Mouse (Mus musculus): ENCODE measurements around the gene Mrps24. TPM values are rescaled to one million over a fixed set of nuclear protein-coding genes. Genes with fewer than 3 reads are reported as not detected.
A peak's percentile ranks its signal among the peaks of the same experiment; 100 is the strongest.

Mrps24 gene
- polyA plus RNA-seq (2016; fragmentation: Nextera tagmentation; extraction: Ambion mirVana), result 160 and 169 TPM in 2 replicates

- Histone ChIP-seq H3K36me3 (replicated peaks) (peaks cover 45% of the 10 kb centered on the region), H3K4me1 (no peaks in the 10 kb centered on the region), H3K27me3 (ENCODE audit: poor library complexity, severe bottlenecking) (no peaks in the 10 kb centered on the region), H3K27ac (no peak within 1 kb of the TSS), H3K4me3 (no peak within 1 kb of the TSS), H3K9me3 (no peaks in the 10 kb centered on the region)
- no peak for DNase-seq (ENCODE audit: extremely low spot score, low spot score)
- 83% methylated on average over 14 of the region's 14 CpGs for WGBS
Observed at GRCm38 (mm10) chr11:5715630-5716105, at the start of gene Mrps24. TSS of gene Mrps24 (minus strand) at chr11:5715680.

GRCm38 (mm10) chr11:5762633-5762982 lies 47.1 kb upstream of the Mrps24 start:
- no peak for DNase-seq (ENCODE audit: extremely low spot score, low spot score)
- H3K4me3 ChIP-seq, result peak overlapping the region; percentile 76
- 22% methylated on average over 6 of the region's 6 CpGs for WGBS

DNA sequence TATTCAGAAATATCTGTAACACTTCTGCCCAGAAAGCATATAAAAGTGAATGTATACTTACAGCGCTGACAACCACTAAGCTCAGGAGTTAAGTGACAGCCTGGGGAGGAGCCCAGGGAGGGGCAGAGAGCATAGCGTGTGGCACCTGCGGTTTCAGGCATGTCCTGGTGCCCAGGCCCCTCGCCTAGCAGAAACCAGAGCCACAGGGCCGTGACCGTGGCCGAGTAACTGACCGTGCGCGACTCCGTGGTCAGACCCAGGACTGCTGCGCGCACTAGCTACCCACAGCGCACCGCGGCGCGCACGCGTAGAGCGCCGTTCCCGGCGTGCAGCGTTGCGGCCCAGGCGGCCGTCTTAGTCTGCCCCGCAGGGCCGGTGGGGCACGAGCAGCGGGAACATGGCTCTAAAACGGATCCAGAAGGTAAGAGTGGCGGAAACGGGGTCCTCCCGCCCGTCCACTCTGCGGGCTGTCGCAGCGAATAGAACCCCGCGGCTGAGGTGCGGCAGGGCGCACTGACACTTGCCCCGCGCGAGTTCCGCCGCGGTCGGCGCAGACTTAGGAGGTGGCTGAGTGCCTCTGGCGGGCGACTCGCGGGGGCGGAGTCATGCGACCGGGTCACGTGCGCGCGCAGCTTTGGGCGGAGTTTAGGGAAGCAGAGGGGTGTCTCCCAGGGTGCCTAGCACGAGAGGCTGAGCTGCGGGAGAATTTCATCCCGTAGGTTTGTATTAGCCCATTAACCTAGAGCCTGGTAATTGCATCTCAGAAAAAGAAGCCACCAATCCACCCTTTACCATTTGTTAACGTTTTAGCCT lies 46.5 kb upstream of the Mrps24 start, which contains the start of gene Urgcp:
Gene Urgcp, minus strand, starts transcription at position 557 of the 813 bp plus-strand sequence.
- Histone ChIP-seq H3K4me3 (peak within 1 kb of the TSS; percentile 76), H3K27me3 (ENCODE audit: poor library complexity, severe bottlenecking) (no peaks in the 10 kb centered on the region), H3K4me1 (peaks cover 13% of the 10 kb centered on the region), H3K36me3 (replicated peaks) (peaks cover 19% of the 10 kb centered on the region), H3K9me3 (no peaks in the 10 kb centered on the region), H3K27ac (peak within 1 kb of the TSS; percentile 96)
- WGBS, result under 1% methylated on average over 68 of the region's 68 CpGs
- peak; percentile 98 for DNase-seq (ENCODE audit: extremely low spot score, low spot score)

More at GRCm38 (mm10) chr11:5762633-5762982, 47.1 kb upstream of the Mrps24 start:
- H3K9me3 ChIP-seq, result no peaks in the 10 kb centered on the region
- H3K4me1 ChIP-seq, result peaks cover 13% of the 10 kb centered on the region
- H3K27ac ChIP-seq, result peak overlapping the region; percentile 96
- H3K36me3 ChIP-seq (replicated peaks), result peaks cover 15% of the 10 kb centered on the region
- no peaks in the 10 kb centered on the region for H3K27me3 ChIP-seq (ENCODE audit: poor library complexity, severe bottlenecking)

- H3K4me1 ChIP-seq, result 0 out of 2 replicates have a peak, but pooled peaks cover 3% of the 10 kb centered on the region
- no peaks in the 10 kb centered on the region for H3K27me3 ChIP-seq (ENCODE audit: poor library complexity, severe bottlenecking)
- DNase-seq (ENCODE audit: extremely low spot score, low spot score), result no peak
- H3K27ac ChIP-seq, result no peak overlapping the region
- peaks cover 41% of the 10 kb centered on the region for H3K36me3 ChIP-seq (replicated peaks)
- WGBS, result 90% methylated on average over 2 of the region's 2 CpGs
- no peak overlapping the region for H3K4me3 ChIP-seq
- H3K9me3 ChIP-seq, result peaks cover 26% of the 10 kb centered on the region
Observed at GRCm38 (mm10) chr11:5753755-5754154, 38.3 kb upstream of the Mrps24 start.

GRCm38 (mm10) chr11:5744951-5745350 lies 29.5 kb upstream of the Mrps24 start:
- Histone ChIP-seq H3K36me3 (replicated peaks) (peaks cover 6% of the 10 kb centered on the region), H3K9me3 (peaks cover 5% of the 10 kb centered on the region; the same call in 1 of the 2 replicates), H3K27ac (no peak overlapping the region), H3K4me3 (no peak overlapping the region), H3K27me3 (ENCODE audit: poor library complexity, severe bottlenecking) (peaks cover 3% of the 10 kb centered on the region; the same call in 1 of the 2 replicates), H3K4me1 (peaks cover 13% of the 10 kb centered on the region)
- WGBS, result 81% methylated on average over 2 of the region's 2 CpGs
- no peak for DNase-seq (ENCODE audit: extremely low spot score, low spot score)

DNA sequence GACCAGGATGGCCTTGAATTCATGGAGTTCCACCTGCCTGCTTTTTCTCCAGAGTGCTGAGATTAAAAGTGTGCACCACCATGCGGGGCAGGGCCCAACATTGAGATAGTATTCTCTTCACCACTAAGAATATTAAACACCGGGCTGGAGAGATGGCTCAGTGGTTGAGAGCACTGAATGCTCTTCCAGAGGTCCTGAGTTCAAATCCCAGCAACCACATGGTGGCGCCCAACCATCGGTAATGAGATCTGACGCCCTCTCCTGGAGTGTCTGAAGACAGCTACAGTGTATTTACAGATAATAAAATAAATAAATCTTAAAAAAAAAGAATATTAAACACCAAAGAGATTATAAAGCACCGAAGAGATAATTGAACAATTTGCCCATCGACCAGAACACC lies 26.6 kb upstream of the Mrps24 start:
- no peak for DNase-seq (ENCODE audit: extremely low spot score, low spot score)

DNA sequence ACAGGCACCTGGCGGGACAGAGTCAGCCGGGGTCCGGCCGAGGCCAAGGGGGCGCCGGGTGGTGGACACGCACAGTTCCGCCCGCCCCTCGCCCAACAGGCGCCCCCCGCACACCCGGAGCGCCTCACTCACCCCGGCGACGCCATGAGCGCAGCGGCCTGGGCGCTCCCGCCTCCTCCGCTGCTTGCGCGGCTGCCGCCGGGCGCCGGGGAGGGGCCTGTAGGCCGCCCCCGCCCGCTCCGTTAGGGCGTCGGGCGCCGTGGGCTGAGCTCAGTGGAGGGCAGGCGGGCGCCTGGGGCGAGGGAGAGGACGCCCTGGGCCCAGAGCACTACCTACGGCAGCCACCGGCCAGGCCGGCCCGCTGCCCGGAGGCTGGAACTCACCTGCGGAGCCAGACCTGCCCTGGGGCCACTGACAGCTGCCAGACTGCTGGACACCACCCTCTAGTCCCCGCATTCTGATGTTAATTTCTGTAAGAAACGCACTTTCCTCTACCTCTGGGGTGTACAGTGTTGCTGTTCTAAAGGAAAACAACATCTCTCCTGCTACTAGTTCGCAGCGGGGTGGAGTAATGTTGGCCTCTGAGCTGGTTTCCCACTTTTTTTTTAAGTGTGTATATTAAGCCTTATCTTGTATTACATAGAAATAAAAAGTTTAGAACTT lies 25.6 kb upstream of the Mrps24 start:
- H3K4me1 ChIP-seq, result peaks cover 13% of the 10 kb centered on the region
- H3K36me3 ChIP-seq (replicated peaks), result no peaks in the 10 kb centered on the region
- no peaks in the 10 kb centered on the region for H3K9me3 ChIP-seq
- DNase-seq (ENCODE audit: extremely low spot score, low spot score), result peak; percentile 55
- H3K27ac ChIP-seq, result peak overlapping the region; percentile 90
- WGBS, result under 1% methylated on average over 50 of the region's 50 CpGs
- peak overlapping the region; percentile 91 for H3K4me3 ChIP-seq
- H3K27me3 ChIP-seq (ENCODE audit: poor library complexity, severe bottlenecking), result peaks cover 3% of the 10 kb centered on the region; the same call in 1 of the 2 replicates

More for the DNA sequence above, 26.6 kb upstream of the Mrps24 start:
- 75% methylated on average over 7 of the region's 7 CpGs for WGBS
- Histone ChIP-seq H3K27ac (no peak overlapping the region), H3K9me3 (no peaks in the 10 kb centered on the region), H3K4me3 (no peak overlapping the region), H3K4me1 (peaks cover 13% of the 10 kb centered on the region), H3K27me3 (ENCODE audit: poor library complexity, severe bottlenecking) (peaks cover 3% of the 10 kb centered on the region; the same call in 1 of the 2 replicates), H3K36me3 (replicated peaks) (no peaks in the 10 kb centered on the region)

DNA sequence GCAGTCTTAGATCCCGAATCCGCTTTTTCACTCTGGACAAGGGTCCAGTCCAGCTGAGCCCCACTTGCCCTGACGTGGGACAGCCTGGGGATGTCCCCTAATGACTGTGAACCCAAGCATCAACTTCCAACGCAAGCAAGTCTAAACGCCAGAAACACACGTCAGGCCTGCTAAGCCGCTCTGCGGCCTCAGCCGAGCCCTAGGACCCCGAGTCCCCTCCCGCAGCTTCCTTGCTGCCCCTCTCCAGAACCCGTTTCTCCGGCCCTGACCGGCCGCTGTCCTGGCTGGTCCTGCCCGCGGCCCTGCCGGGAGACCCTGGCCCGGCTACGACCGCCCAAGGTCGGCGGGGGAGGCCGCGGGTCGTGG lies 25.1 kb upstream of the Mrps24 start:
- H3K4me3 ChIP-seq, result peak overlapping the region; percentile 91
- peak overlapping the region; percentile 90 for H3K27ac ChIP-seq
- no peaks in the 10 kb centered on the region for H3K36me3 ChIP-seq (replicated peaks)
- 3% methylated on average over 26 of the region's 26 CpGs for WGBS
- H3K4me1 ChIP-seq, result peaks cover 13% of the 10 kb centered on the region
- no peaks in the 10 kb centered on the region for H3K9me3 ChIP-seq
- H3K27me3 ChIP-seq (ENCODE audit: poor library complexity, severe bottlenecking), result peaks cover 3% of the 10 kb centered on the region; the same call in 1 of the 2 replicates
- DNase-seq (ENCODE audit: extremely low spot score, low spot score), result peak; percentile 49

GRCm38 (mm10) chr11:5739846-5740245 lies 24.4 kb upstream of the Mrps24 start:
- Histone ChIP-seq H3K27ac (no peak overlapping the region), H3K36me3 (replicated peaks) (no peaks in the 10 kb centered on the region), H3K9me3 (no peaks in the 10 kb centered on the region), H3K4me1 (peaks cover 13% of the 10 kb centered on the region), H3K4me3 (no peak overlapping the region), H3K27me3 (ENCODE audit: poor library complexity, severe bottlenecking) (peaks cover 3% of the 10 kb centered on the region; the same call in 1 of the 2 replicates)
- 75% methylated on average over 3 of the region's 3 CpGs for WGBS
- no peak for DNase-seq (ENCODE audit: extremely low spot score, low spot score)

GRCm38 (mm10) chr11:5738888-5739632 lies 23.6 kb upstream of the Mrps24 start:
- no peak overlapping the region for H3K4me3 ChIP-seq
- H3K9me3 ChIP-seq, result no peaks in the 10 kb centered on the region
- H3K36me3 ChIP-seq (replicated peaks), result no peaks in the 10 kb centered on the region
- DNase-seq (ENCODE audit: extremely low spot score, low spot score), result no peak
- WGBS, result 84% methylated on average over 5 of the region's 5 CpGs
- H3K27me3 ChIP-seq (ENCODE audit: poor library complexity, severe bottlenecking), result peaks cover 3% of the 10 kb centered on the region; the same call in 1 of the 2 replicates
- H3K27ac ChIP-seq, result no peak overlapping the region
- H3K4me1 ChIP-seq, result peaks cover 13% of the 10 kb centered on the region

DNA sequence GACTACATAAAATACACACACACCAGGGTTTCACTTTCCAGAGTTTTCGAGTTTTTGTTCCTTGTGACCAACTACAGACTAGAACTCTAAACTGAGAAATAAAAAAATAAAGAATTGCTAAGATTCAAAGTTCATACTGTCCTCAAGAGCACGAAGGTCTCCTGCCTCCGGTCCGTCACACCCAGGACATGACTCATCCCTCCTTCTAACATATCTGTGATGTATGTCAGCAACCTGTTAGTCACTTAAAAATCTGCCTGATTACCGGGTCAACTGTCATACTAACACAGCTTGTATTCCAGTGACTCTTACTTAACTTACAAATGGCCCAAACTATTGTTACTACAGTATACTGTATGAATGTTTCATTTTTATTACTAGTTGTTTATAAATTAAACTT lies 21.7 kb upstream of the Mrps24 start:
- no peaks in the 10 kb centered on the region for H3K36me3 ChIP-seq (replicated peaks)
- 94% methylated on average over 5 of the region's 5 CpGs for WGBS
- no peak overlapping the region for H3K4me3 ChIP-seq
- H3K9me3 ChIP-seq, result no peaks in the 10 kb centered on the region
- no peak for DNase-seq (ENCODE audit: extremely low spot score, low spot score)
- no peak overlapping the region for H3K27ac ChIP-seq
- H3K4me1 ChIP-seq, result peaks cover 13% of the 10 kb centered on the region
- H3K27me3 ChIP-seq (ENCODE audit: poor library complexity, severe bottlenecking), result peaks cover 3% of the 10 kb centered on the region; the same call in 1 of the 2 replicates

DNA sequence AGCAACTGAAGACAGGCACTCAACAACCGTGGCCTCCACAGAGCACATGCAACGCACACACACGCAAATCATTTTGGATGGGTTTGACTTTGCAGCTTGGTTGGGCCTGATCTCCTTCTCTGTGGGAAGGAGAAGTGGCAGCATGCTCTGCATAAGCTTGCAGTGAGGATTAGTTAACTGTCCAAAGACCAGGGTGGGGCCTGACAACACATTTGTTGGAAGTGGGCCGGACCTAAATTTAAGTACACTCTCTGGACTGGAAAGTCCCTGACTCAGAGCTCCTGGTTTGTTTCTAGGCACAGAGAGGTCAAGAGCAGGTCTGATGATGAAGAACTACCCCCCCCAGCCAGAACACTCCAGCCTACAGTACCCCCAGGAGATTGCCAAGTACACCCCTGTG lies 18.8 kb upstream of the Mrps24 start:
- Histone ChIP-seq H3K9me3 (no peaks in the 10 kb centered on the region), H3K27me3 (ENCODE audit: poor library complexity, severe bottlenecking) (no peaks in the 10 kb centered on the region), H3K36me3 (replicated peaks) (no peaks in the 10 kb centered on the region), H3K4me3 (no peak overlapping the region), H3K27ac (no peak overlapping the region), H3K4me1 (no peaks in the 10 kb centered on the region)
- DNase-seq (ENCODE audit: extremely low spot score, low spot score), result no peak
- WGBS, result 96% methylated on average over 4 of the region's 4 CpGs

Data from forebrain, embryonic 10.5 days (tissue).